Mouse (Mus musculus): ENCODE data around the gene Tada3.
A peak's percentile ranks its signal among the peaks of the same experiment; 100 is the strongest.

Gene Tada3

GRCm38 (mm10) chr6:113388960-113389359, 11.3 kb upstream of the Tada3 start, which contains the start of gene Ttll3:
Ttll3 (plus strand) TSS chr6:113389260.
- DNase-seq (ENCODE audit: low spot score in 2 of 2) = no peak

GRCm38 (mm10) chr6:113386025-113386424, 8.3 kb upstream of the Tada3 start:
- no peak for DNase-seq (ENCODE audit: low spot score in 2 of 2)

GRCm38 (mm10) chr6:113385160-113385714, 7.6 kb upstream of the Tada3 start:
- DNase-seq (ENCODE audit: low spot score in 2 of 2) = no peak

DNA sequence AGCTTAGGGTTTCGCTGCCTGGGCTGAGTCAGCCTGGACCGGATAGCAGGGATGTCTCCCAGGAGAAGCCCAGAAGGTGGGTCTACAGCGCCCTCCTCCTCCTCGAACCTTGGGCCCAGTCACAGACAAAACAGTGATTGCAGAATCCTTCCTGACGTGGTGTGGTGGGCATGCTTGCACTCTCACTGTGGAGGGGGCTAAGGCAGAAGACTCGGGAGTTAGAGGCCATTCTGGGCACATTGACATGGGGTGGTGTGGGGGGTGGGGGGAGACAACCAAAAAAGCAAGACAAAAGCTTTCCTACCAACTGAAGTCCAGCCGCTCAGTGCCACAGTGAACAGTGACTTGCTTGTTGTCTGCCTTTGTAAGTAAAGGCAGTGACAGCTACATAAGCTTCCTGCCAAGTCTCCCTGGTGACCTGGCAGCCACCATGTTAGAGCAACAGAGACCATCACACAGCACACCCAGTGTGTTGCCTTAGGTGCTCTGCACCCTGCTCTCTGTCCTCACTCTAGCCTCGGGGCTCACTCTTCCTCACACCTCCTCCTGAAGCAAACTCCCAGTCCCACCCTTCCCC, 6.8 kb upstream of the Tada3 start:
- DNase-seq (ENCODE audit: low spot score in 2 of 2) = peak; percentile 62 to 75

GRCm38 (mm10) chr6:113380480-113380879, 2.8 kb upstream of the Tada3 start:
- DNase-seq (ENCODE audit: low spot score in 2 of 2) = no peak

DNA sequence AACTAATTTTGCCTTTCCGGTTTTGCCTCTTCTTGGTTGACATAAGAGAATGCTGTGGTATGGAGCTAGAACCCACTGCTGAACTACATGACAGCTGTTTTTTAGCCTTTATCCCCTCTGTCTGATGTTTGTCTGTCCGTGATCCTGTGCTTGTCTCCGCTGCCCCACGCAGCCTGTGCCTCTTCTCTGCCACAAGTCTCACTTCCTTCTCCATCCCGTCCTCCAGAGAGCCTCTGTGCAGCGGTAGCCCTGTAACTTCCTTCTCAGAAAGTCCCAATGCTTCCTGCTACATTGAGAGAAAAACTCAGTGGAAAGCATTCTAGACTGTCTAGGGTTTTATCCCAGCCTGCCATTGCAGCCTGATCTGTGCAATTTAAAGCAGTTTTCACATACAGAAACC, 1.6 kb upstream of the Tada3 start:
- no peak for DNase-seq (ENCODE audit: low spot score in 2 of 2)

DNA sequence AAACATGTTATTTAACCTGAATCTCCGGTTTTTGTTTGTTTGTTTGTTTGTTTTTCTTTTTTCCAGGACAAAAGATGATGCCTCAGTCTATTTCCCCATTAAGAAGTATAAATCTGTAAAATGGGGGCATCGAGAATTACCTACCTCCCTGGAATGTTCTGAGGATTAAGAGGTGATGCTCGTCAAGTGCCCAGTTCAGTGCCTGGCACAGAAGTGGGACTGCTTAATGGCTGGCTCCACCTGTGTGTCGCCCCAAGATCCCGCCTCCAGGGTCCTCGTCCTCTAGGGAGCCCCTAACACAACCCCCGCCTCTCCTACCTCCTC, 549 bp downstream of the Tada3 start:
- no peak for DNase-seq (ENCODE audit: low spot score in 2 of 2)

DNA sequence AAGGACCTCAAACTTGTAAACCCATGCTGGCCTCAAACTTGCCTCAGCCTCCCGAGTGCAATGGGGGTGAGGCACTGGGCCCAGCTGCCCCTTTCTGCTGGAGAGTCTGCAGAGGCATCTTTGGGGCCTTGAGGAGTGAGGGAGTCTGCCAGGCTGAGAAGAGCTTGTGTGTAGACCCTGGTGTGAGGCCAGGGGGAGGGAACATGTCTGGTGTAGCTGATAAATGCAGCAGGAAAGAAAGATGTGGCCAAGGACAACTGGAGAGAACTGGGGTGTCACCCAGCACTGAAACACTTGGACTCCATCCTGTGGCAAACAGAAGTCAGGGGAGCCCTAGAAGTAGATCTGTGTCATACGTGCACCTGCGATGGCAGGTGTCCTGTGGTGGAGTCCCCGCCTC, 4.2 kb downstream of the Tada3 start:
- DNase-seq (ENCODE audit: low spot score in 2 of 2) = no peak

DNA sequence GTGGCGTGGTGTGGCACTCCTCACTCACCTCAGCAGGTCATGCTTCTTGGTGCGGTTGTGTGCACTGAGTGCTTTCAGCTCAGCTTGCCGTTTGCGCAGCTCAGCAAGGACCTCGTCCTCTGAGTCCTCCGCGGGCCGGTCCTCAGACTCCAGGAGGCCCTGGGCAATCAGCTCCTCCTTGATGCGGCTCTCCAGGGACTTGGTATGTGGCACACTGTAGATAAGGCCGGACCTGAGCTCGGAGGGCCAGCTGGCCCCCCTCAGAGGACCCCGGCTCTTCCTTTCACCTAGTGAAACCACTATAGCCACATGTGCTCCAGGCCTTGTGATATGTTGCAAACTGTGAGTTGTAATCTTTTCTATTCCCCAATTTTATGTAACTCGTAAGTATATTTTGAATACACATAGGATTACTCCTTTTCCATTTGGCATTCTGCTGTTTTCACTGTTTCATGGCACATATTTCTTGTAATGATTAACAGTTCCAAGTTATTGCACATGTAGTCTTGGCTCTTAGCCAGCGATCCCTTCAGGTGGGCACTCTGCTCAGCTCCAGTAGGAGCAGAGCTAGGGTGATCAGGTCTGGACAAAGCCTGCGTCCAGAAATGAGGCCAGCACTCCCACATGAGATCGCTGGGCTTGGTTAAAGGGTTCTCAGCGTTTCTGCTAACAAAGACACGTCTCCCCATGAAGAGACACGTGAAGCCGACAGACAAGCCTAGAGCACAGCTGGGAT, 7.3 kb downstream of the Tada3 start:
- no peak for DNase-seq (ENCODE audit: low spot score in 2 of 2)

DNA sequence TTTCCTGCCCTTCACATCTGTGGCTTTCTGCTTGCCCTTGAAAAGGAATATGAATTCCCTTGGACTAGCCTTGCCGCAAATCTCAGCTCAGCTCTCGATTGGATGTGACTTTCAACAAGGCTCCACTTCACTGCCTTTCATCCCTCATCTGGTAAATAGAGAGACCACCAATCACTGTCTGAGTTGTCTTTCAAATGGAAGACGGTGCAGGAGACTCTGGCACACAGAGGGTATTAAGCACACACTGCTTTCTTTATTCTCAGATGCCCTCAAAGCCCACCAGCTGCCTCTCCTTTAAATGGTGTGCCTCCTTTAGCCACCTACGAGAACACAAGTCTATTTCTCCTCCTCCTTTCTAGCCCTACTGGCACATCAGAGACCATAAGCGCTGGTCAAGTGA, 9.1 kb downstream of the Tada3 start:
- no peak for DNase-seq (ENCODE audit: low spot score in 2 of 2)

DNA sequence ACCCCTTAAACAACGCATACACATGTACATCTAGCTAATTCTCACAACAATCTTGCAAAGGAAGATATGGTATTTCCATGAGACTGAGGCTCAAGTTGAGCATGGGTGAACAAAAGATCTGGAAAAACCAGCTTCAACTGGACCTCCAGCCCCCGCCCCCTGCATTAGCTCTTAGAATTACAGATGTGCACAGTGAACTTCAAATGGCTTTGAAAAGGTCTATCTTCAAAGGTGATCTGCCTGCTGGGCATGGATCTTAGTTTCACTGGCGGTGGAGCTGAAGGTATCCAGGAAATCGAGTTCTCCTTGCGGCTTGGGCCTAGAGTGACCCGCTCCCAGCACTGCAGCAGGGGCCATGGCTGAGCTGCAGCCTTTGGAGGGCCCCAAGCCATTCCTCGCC, 9.6 kb downstream of the Tada3 start:
- no peak for DNase-seq (ENCODE audit: low spot score in 2 of 2)

DNA sequence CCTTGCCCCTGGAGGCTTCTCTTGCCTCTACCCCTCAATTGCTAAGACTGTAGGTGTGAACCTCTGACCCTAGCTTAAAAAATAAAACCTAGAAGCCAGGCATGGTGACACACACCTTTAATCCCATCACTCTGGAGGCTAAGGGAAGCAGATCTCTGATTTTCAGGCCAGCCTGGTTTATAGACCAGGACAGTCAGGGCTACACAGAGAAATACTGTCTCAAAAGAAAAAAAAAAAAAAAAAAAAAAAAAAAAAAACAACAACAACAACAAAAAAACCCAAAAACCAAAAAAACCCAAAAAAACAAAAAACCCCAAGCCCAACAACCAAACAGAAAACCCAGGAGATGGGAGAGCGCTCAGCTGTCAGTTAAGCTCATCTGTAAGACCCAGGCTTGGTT, 10.1 kb downstream of the Tada3 start:
- DNase-seq (ENCODE audit: low spot score in 2 of 2) = no peak

DNA sequence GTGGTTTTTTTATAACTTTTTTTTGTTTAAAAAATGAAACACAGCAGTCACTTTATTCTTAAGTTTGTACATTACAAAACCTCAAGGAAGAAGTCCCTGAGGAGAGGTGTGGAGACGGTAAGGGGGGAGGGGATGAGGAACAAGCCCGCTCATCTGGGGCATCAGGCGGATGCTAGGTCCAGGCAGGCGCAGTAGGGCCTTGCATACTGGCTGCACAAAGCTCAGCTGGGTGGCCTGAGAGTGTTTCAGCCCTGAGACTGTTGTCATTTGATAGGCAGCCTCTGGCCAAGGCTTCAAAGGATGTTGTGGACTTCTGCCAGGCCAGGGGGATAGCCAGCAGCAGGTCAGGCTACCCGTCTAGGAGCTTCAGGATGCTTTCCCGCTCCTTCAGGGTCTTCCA, 11.0 kb downstream of the Tada3 start:
- DNase-seq (ENCODE audit: low spot score in 2 of 2) = no peak

- DNase-seq (ENCODE audit: low spot score in 2 of 2) = no peak
Observed at GRCm38 (mm10) chr6:113364518-113365135, 13.1 kb downstream of the Tada3 start.

GRCm38 (mm10) chr6:113362241-113362640, 15.4 kb downstream of the Tada3 start:
- DNase-seq (ENCODE audit: low spot score in 2 of 2) = no peak

GRCm38 (mm10) chr6:113361476-113361875, 16.2 kb downstream of the Tada3 start:
- DNase-seq (ENCODE audit: low spot score in 2 of 2) = no peak

DNA sequence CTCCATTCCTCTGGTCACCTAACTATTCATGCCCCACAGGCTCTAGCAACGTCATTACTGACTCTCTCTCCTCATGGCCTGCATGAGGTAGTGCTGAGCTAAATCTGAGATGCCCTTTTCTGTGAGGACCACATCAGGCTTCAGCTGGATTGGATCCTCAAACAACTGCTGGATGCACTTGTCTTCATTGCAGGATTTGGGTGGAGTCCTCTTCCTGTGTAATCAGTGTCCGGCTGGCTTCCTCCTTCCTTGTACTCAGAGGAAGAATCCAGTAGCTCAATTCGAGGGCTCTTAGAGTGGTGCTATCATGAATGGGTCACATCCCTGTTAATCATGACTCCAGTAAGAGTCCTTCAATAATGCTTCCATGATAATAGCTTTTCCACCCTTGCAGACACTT, 24.0 kb downstream of the Tada3 start:
- DNase-seq (ENCODE audit: low spot score in 2 of 2) = no peak

GRCm38 (mm10) chr6:113352820-113353219, 24.9 kb downstream of the Tada3 start:
- DNase-seq (ENCODE audit: low spot score in 2 of 2) = no peak

DNA sequence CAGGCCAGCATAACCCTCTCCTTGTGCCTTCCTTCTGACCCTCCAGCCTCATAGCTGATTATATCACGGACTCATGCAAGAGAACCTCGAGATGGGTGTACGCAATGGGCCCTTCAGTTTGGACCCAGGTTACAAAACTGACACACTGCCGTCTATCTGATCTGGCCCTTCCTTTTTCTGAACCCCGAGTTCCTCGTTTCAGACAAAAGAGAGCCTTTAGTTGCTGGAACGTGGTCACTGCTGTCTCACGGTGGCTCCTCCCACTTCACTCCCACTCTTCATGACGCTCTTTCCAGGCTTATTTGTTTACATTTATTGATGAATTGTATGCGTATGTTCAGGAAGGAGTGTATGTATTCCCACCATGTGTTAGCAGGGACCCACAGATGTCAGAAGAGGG, 26.0 kb downstream of the Tada3 start:
- DNase-seq (ENCODE audit: low spot score in 2 of 2) = no peak

- DNase-seq (ENCODE audit: low spot score in 2 of 2) = no peak
Observed at GRCm38 (mm10) chr6:113351161-113351560, 26.5 kb downstream of the Tada3 start.

DNA sequence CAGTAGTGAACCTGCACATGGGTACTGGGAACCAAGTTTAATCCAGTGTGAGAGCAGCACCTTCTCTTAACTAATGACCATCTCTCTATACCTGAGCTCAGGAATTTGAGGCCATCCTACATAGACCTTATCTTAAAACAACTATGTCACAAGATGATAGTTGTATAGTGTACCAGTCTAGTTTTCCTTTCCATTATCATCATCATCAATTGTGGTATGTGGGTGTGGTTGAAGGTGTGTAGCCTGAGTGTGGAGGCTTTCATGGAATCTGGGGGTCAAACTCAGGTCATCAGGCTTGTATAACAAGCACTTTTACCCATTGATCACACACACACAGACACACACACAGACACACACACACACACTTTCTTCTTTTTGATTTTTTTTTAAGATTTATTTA, 27.1 kb downstream of the Tada3 start:
- no peak for DNase-seq (ENCODE audit: low spot score in 2 of 2)

GRCm38 (mm10) chr6:113346897-113347296, 30.8 kb downstream of the Tada3 start:
- DNase-seq (ENCODE audit: low spot score in 2 of 2) = no peak

DNA sequence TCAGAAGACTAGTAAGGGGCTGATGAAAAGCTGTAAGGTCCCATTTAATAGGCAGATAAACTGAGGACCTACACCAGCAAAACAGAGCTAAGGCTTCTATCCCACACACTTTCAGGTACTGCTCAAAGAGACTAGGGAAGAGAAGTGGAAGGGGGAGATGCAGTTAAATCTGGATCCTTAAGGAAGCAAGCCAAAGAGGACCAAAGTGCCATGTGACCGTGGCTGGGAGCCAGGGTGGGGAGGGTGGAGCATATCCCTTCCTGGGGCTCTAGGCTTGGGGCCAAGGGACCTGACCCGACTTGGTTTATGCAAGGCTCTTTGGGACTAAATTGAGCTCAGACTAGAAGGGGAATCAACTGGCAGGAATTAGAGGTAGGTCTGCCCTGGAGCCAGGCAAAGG, 33.4 kb downstream of the Tada3 start:
- peak; percentile 68 to 74 for DNase-seq (ENCODE audit: low spot score in 2 of 2)

Measured in right cerebral cortex, postnatal 10 days (tissue).